Mouse (Mus musculus): ENCODE measurements around the gene Asic2. TPM values are rescaled to one million over a fixed set of nuclear protein-coding genes. Genes with fewer than 3 reads are reported as not detected.

Gene Asic2
- total and polyA plus RNA-seq, 2 experiments: under 0.01 TPM; not detected in 1

DNA sequence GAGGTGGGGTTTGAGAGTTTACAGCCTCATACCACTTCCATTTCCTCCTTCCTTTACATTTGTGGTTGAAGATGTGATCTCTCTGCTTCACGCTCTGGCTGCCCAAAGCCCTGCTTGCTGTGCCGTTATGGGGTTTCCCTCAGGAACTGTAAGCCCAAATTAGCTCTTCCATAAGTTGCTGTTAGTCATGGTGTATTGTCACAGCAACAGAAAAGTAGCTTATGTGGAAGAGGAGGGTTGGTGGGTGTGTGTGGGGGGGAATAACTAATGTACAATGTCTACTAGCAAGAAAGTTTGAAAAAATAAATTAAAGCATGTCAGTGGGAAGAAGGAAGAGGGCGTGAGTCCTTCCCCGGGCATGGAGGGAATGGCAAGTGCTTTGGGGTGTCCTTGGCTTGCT lies 896.4 kb downstream of the Asic2 start:
- no peak overlapping the region for H3K4me3 ChIP-seq (ENCODE audit: insufficient read depth, low read depth, low read length)
- no peaks in the 10 kb centered on the region for H3K36me3 ChIP-seq (ENCODE audit: control insufficient read depth, insufficient read depth, low read length)
- 86% methylated on average over 4 of the region's 4 CpGs for WGBS
- H3K9ac ChIP-seq (ENCODE audit: low read depth, low read length): no peak overlapping the region
- peaks cover 3% of the 10 kb centered on the region; the same call in 1 of the 2 replicates for H3K27me3 ChIP-seq (ENCODE audit: control insufficient read depth, insufficient read depth, low read length)
- H3K4me1 ChIP-seq (ENCODE audit: control insufficient read depth, insufficient read depth, low read length): no peaks in the 10 kb centered on the region
- DNase-seq (ENCODE audit: extremely low read depth, low read depth, low spot score): no peak
- TF ChIP-seq CTCF (IDR thresholded peaks at IDR 0.05; ENCODE audit: low read depth, low read length) (no peak), POLR2A (IDR thresholded peaks at IDR 0.05; ENCODE audit: extremely low read depth, insufficient read depth, low read length) (no peak)
- H3K27ac ChIP-seq (replicated peaks; ENCODE audit: insufficient read depth, low read depth, low read length): no peak overlapping the region
- H3K79me2 ChIP-seq (ENCODE audit: control insufficient read depth, insufficient read depth, low read length): no peaks in the 10 kb centered on the region

DNA sequence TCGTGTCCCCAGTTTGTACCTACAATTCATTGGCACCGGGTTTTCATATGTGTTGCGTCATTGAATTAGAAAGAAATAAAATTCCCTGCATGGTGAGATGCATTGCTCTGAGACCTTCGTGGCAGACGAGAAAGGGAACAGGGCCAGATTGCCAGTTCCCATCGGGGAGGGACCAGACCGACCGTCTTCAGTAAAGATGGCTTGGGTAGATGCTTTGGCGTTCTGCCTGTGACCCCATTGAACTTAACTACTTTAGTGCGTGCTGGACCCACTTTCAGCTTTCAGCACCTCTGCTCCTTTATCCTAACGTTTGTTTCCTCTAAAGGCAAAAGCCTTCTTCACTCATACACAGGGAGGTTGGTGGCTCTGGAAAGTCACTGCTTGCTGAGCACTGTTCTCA lies 902.9 kb downstream of the Asic2 start:
- WGBS: 77% methylated on average over 11 of the region's 11 CpGs
- H3K36me3 ChIP-seq (ENCODE audit: control insufficient read depth, insufficient read depth, low read length): no peaks in the 10 kb centered on the region
- TF ChIP-seq CTCF (IDR thresholded peaks at IDR 0.05; ENCODE audit: low read depth, low read length): no peak
- no peak for TF ChIP-seq POLR2A (IDR thresholded peaks at IDR 0.05; ENCODE audit: extremely low read depth, insufficient read depth, low read length)
- no peak overlapping the region for H3K27ac ChIP-seq (replicated peaks; ENCODE audit: insufficient read depth, low read depth, low read length)
- no peak overlapping the region for H3K4me3 ChIP-seq (ENCODE audit: insufficient read depth, low read depth, low read length)
- no peak overlapping the region for H3K9ac ChIP-seq (ENCODE audit: low read depth, low read length)
- H3K4me1 ChIP-seq (ENCODE audit: control insufficient read depth, insufficient read depth, low read length): no peaks in the 10 kb centered on the region
- no peaks in the 10 kb centered on the region for H3K79me2 ChIP-seq (ENCODE audit: control insufficient read depth, insufficient read depth, low read length)
- H3K27me3 ChIP-seq (ENCODE audit: control insufficient read depth, insufficient read depth, low read length): no peaks in the 10 kb centered on the region
- no peak for DNase-seq (ENCODE audit: extremely low read depth, low read depth, low spot score)

DNA sequence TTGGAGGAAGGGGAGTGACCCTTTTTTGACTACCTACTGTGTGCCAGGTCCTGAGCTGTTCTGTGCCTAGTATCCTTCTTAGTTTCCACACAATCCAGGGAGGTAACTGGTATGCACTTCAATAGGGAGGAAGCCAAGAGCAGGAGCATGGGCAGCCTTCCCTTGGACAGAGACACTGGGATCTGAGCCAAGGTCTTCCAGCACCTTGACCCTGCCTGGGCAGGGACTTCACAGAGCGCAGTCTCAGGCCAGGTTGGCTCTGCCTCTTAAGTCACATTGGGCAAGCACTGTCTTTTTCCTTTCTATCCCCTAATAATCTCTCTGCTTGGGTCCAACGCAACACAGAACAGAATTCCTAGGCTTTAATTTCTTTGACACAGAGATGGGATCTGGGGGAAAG lies 904.3 kb downstream of the Asic2 start:
- Histone ChIP-seq H3K27ac (replicated peaks; ENCODE audit: insufficient read depth, low read depth, low read length) (no peak overlapping the region), H3K9ac (ENCODE audit: low read depth, low read length) (no peak overlapping the region), H3K4me3 (ENCODE audit: insufficient read depth, low read depth, low read length) (no peak overlapping the region), H3K79me2 (ENCODE audit: control insufficient read depth, insufficient read depth, low read length) (no peaks in the 10 kb centered on the region), H3K36me3 (ENCODE audit: control insufficient read depth, insufficient read depth, low read length) (no peaks in the 10 kb centered on the region), H3K27me3 (ENCODE audit: control insufficient read depth, insufficient read depth, low read length) (no peaks in the 10 kb centered on the region), H3K4me1 (ENCODE audit: control insufficient read depth, insufficient read depth, low read length) (no peaks in the 10 kb centered on the region)
- 42% methylated on average over 2 of the region's 2 CpGs for WGBS
- DNase-seq (ENCODE audit: extremely low read depth, low read depth, low spot score): peak; percentile 63
- TF ChIP-seq POLR2A (IDR thresholded peaks at IDR 0.05; ENCODE audit: extremely low read depth, insufficient read depth, low read length) (no peak), CTCF (IDR thresholded peaks at IDR 0.05; ENCODE audit: low read depth, low read length) (no peak)

GRCm38 (mm10) chr11:81060077-81060476 lies 908.2 kb downstream of the Asic2 start:
- Histone ChIP-seq H3K4me3 (ENCODE audit: insufficient read depth, low read depth, low read length) (no peak overlapping the region), H3K9ac (ENCODE audit: low read depth, low read length) (no peak overlapping the region), H3K79me2 (ENCODE audit: control insufficient read depth, insufficient read depth, low read length) (no peaks in the 10 kb centered on the region), H3K27me3 (ENCODE audit: control insufficient read depth, insufficient read depth, low read length) (no peaks in the 10 kb centered on the region), H3K27ac (replicated peaks; ENCODE audit: insufficient read depth, low read depth, low read length) (no peak overlapping the region), H3K36me3 (ENCODE audit: control insufficient read depth, insufficient read depth, low read length) (no peaks in the 10 kb centered on the region), H3K4me1 (ENCODE audit: control insufficient read depth, insufficient read depth, low read length) (no peaks in the 10 kb centered on the region)
- WGBS: 74% methylated on average over 2 of the region's 2 CpGs
- DNase-seq (ENCODE audit: extremely low read depth, low read depth, low spot score): no peak
- no peak for TF ChIP-seq CTCF (IDR thresholded peaks at IDR 0.05; ENCODE audit: low read depth, low read length)
- TF ChIP-seq POLR2A (IDR thresholded peaks at IDR 0.05; ENCODE audit: extremely low read depth, insufficient read depth, low read length): no peak

- DNase-seq (ENCODE audit: extremely low read depth, low read depth, low spot score): no peak
Observed at GRCm38 (mm10) chr11:81059546-81059945, 908.7 kb downstream of the Asic2 start.

DNA sequence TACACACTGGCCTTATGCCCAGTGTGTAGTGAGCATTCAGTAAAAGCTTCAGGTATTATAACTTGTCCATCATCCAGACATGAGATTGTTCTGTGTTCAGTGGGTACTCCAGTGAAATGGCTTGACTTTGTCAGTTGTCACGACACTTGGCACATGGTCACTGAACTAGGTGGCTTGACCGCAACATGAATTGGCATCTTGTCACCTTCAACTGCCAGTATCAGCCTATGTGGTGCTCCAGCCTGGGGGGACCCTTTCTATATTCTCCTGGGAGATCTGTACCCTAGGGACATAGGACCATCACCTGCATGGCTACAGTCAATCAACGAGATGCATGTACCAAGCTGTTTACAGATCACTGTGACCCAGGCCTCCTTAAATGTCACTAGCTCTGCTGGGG lies 910.8 kb downstream of the Asic2 start:
- TF ChIP-seq POLR2A (IDR thresholded peaks at IDR 0.05; ENCODE audit: extremely low read depth, insufficient read depth, low read length) (no peak), CTCF (IDR thresholded peaks at IDR 0.05; ENCODE audit: low read depth, low read length) (no peak)
- Histone ChIP-seq H3K4me1 (ENCODE audit: control insufficient read depth, insufficient read depth, low read length) (no peaks in the 10 kb centered on the region), H3K36me3 (ENCODE audit: control insufficient read depth, insufficient read depth, low read length) (no peaks in the 10 kb centered on the region), H3K27ac (replicated peaks; ENCODE audit: insufficient read depth, low read depth, low read length) (no peak overlapping the region), H3K79me2 (ENCODE audit: control insufficient read depth, insufficient read depth, low read length) (no peaks in the 10 kb centered on the region), H3K4me3 (ENCODE audit: insufficient read depth, low read depth, low read length) (no peak overlapping the region), H3K9ac (ENCODE audit: low read depth, low read length) (no peak overlapping the region), H3K27me3 (ENCODE audit: control insufficient read depth, insufficient read depth, low read length) (no peaks in the 10 kb centered on the region)
- 95% methylated on average over 3 of the region's 3 CpGs for WGBS
- DNase-seq (ENCODE audit: extremely low read depth, low read depth, low spot score): no peak

More at GRCm38 (mm10) chr11:81059546-81059945, 908.7 kb downstream of the Asic2 start:
- Histone ChIP-seq H3K4me1 (ENCODE audit: control insufficient read depth, insufficient read depth, low read length) (no peaks in the 10 kb centered on the region), H3K27me3 (ENCODE audit: control insufficient read depth, insufficient read depth, low read length) (no peaks in the 10 kb centered on the region), H3K9ac (ENCODE audit: low read depth, low read length) (no peak overlapping the region), H3K4me3 (ENCODE audit: insufficient read depth, low read depth, low read length) (no peak overlapping the region), H3K36me3 (ENCODE audit: control insufficient read depth, insufficient read depth, low read length) (no peaks in the 10 kb centered on the region), H3K27ac (replicated peaks; ENCODE audit: insufficient read depth, low read depth, low read length) (no peak overlapping the region), H3K79me2 (ENCODE audit: control insufficient read depth, insufficient read depth, low read length) (no peaks in the 10 kb centered on the region)
- 84% methylated on average over 9 of the region's 9 CpGs for WGBS
- TF ChIP-seq CTCF (IDR thresholded peaks at IDR 0.05; ENCODE audit: low read depth, low read length): no peak
- no peak for TF ChIP-seq POLR2A (IDR thresholded peaks at IDR 0.05; ENCODE audit: extremely low read depth, insufficient read depth, low read length)

Measured in liver, adult 2 months (tissue).